Mouse (Mus musculus): Measurements from ENCODE around the gene Brf1. TPM values are rescaled to one million over a fixed set of nuclear protein-coding genes. Genes with fewer than 3 reads are reported as not detected.

Gene Brf1
- total RNA-seq, 2 experiments from 2014 or later: 55.6 to 57.4 TPM

GRCm38 (mm10) chr12:112916698-112917400 is 83.7 kb downstream of the Brf1 start:
- Histone ChIP-seq H3K4me3 (no peak overlapping the region), H3K27ac (peak overlapping the region; percentile 61; the same call in 1 of the 2 replicates)
- TF ChIP-seq CTCF (conservative IDR thresholded peaks at IDR 0.05): no peak
- no peak for DNase-seq (ENCODE audit: low spot score in 2 of 2)

- no peak for TF ChIP-seq CTCF (conservative IDR thresholded peaks at IDR 0.05)
- DNase-seq (ENCODE audit: low spot score in 2 of 2): no peak
- H3K4me3 ChIP-seq: no peak overlapping the region
- H3K27ac ChIP-seq: no peak overlapping the region
Measured at GRCm38 (mm10) chr12:112915587-112915986, 84.9 kb downstream of the Brf1 start.

GRCm38 (mm10) chr12:112914527-112914926 is 86.0 kb downstream of the Brf1 start:
- DNase-seq (ENCODE audit: low spot score in 2 of 2): no peak
- Histone ChIP-seq H3K27ac (no peak overlapping the region), H3K4me3 (no peak overlapping the region)
- no peak for TF ChIP-seq CTCF (conservative IDR thresholded peaks at IDR 0.05)

GRCm38 (mm10) chr12:112912951-112913745 is 87.4 kb downstream of the Brf1 start:
- DNase-seq (ENCODE audit: low spot score in 2 of 2): no peak
- H3K4me3 ChIP-seq: no peak overlapping the region
- H3K27ac ChIP-seq: no peak overlapping the region
- no peak for TF ChIP-seq CTCF (conservative IDR thresholded peaks at IDR 0.05)

GRCm38 (mm10) chr12:112911701-112912100 is 88.8 kb downstream of the Brf1 start:
- H3K27ac ChIP-seq: no peak overlapping the region
- H3K4me3 ChIP-seq: no peak overlapping the region
- TF ChIP-seq CTCF (conservative IDR thresholded peaks at IDR 0.05): no peak
- no peak for DNase-seq (ENCODE audit: low spot score in 2 of 2)

Small RNAs within 50 kb of the gene (microRNA-seq; reads per million reads assigned to microRNA genes)
- 0 to 0.74 reads per million in 2 experiments for gene Mir6941

Other genes with a start within 250 kb of the Brf1 start
- gene Pld4, start 240.0 kb downstream of the Brf1 start, total RNA-seq (2021): 1 to 10 TPM; 8.6 to 9.7 TPM
- gene Ahnak2, start 198.0 kb downstream of the Brf1 start, total RNA-seq (2021): 1 to 10 TPM; 3.3 to 3.5 TPM
- 10 to 100 TPM; 12.8 to 13.2 TPM for gene Clba1, start 191.8 kb downstream of the Brf1 start, total RNA-seq (2021)
- 10 to 100 TPM in 1 of 2 experiments, 1 to 10 TPM in 1; 7.1 to 10.8 TPM for gene Cdca4, start 171.3 kb downstream of the Brf1 start, total RNA-seq (2021)
- not detected for gene Gpr132, start 132.5 kb downstream of the Brf1 start, total RNA-seq (2021)
- gene Jag2, start 70.9 kb downstream of the Brf1 start, total RNA-seq (2021): 10 to 100 TPM; 44.1 to 52.1 TPM
- 10 to 100 TPM in 1 of 2 experiments, 1 to 10 TPM in 1; 9.8 to 10.1 TPM for gene Nudt14, start 58.6 kb downstream of the Brf1 start, total RNA-seq (2021)
- gene Btbd6, start 24.2 kb downstream of the Brf1 start, total RNA-seq (2021): 10 to 100 TPM; 55.8 to 55.9 TPM
- gene Pacs2, start 13.8 kb upstream of the Brf1 start, total RNA-seq (2021): 10 to 100 TPM; 79.6 to 81.8 TPM
- 1 to 10 TPM in 1 of 2 experiments, under 1 TPM in 1; 0.81 to 2.1 TPM for gene Tex22, start 73.8 kb upstream of the Brf1 start, total RNA-seq (2021)
- gene Mta1, start 97.6 kb upstream of the Brf1 start, total RNA-seq (2021): 10 to 100 TPM; 76.0 to 76.9 TPM
- gene Crip2, start 139.5 kb upstream of the Brf1 start, total RNA-seq (2021): 10 to 100 TPM; 90.3 to 99.5 TPM
- 10 to 100 TPM; 11.9 to 12.9 TPM for gene Crip1, start 145.6 kb upstream of the Brf1 start, total RNA-seq (2021)
- 1 to 10 TPM; 1.3 to 1.4 TPM for gene Tedc1, start 155.7 kb upstream of the Brf1 start, total RNA-seq (2021)
- 10 to 100 TPM; 19.7 to 20.7 TPM for gene Tmem121, start 185.2 kb upstream of the Brf1 start, total RNA-seq (2021)

All from layer of hippocampus, adult 2 months (tissue).